Mouse (Mus musculus): ENCODE data around the gene Ccdc169. TPM values are rescaled to one million over a fixed set of nuclear protein-coding genes. Genes with fewer than 3 reads are reported as not detected.

Ccdc169 gene
- polyA plus RNA-seq, 1 experiment from 2014 or later, result not detected

GRCm38 (mm10) chr3:55129181-55129692 lies 7.9 kb upstream of the Ccdc169 start:
- no peak for TF ChIP-seq CTCF (IDR thresholded peaks at IDR 0.05; ENCODE audit: low read depth)
- no peak for TF ChIP-seq EP300 (IDR thresholded peaks at IDR 0.05; ENCODE audit: low read depth)
- Histone ChIP-seq H3K36me3 (replicated peaks; ENCODE audit: insufficient read depth, low read length) (peaks cover 37% of the 10 kb centered on the region), H3K4me3 (ENCODE audit: low read depth, low read length) (no peak overlapping the region), H3K27me3 (ENCODE audit: insufficient read depth, low read length) (no peaks in the 10 kb centered on the region), H3K27ac (ENCODE audit: low read depth) (no peak overlapping the region), H3K4me1 (ENCODE audit: insufficient read depth) (no peaks in the 10 kb centered on the region), H3K9me3 (ENCODE audit: low read length) (no peaks in the 10 kb centered on the region), H3K4me2 (ENCODE audit: low read depth, low read length) (no peak overlapping the region), H3K9ac (replicated peaks) (no peak overlapping the region)
- ATAC-seq (no peak), DNase-seq (no peak)
- WGBS (ENCODE audit: insufficient replicate concordance), result 64% methylated on average over 4 of the region's 4 CpGs

GRCm38 (mm10) chr3:55131576-55132233 lies 5.4 kb upstream of the Ccdc169 start:
- H3K9me3 ChIP-seq (ENCODE audit: low read length), result no peaks in the 10 kb centered on the region
- WGBS (ENCODE audit: insufficient replicate concordance), result 90% methylated on average over 6 of the region's 6 CpGs
- H3K9ac ChIP-seq (replicated peaks), result no peak overlapping the region
- H3K27ac ChIP-seq (ENCODE audit: low read depth), result no peak overlapping the region
- H3K36me3 ChIP-seq (replicated peaks; ENCODE audit: insufficient read depth, low read length), result peaks cover 44% of the 10 kb centered on the region
- no peaks in the 10 kb centered on the region for H3K4me1 ChIP-seq (ENCODE audit: insufficient read depth)
- DNase-seq (no peak), ATAC-seq (no peak)
- H3K4me2 ChIP-seq (ENCODE audit: low read depth, low read length), result no peak overlapping the region
- H3K27me3 ChIP-seq (ENCODE audit: insufficient read depth, low read length), result no peaks in the 10 kb centered on the region
- no peak overlapping the region for H3K4me3 ChIP-seq (ENCODE audit: low read depth, low read length)
- TF ChIP-seq CTCF (IDR thresholded peaks at IDR 0.05; ENCODE audit: low read depth) (no peak), EP300 (IDR thresholded peaks at IDR 0.05; ENCODE audit: low read depth) (no peak)

- Histone ChIP-seq H3K9me3 (ENCODE audit: low read length) (no peaks in the 10 kb centered on the region), H3K27ac (ENCODE audit: low read depth) (no peak overlapping the region), H3K36me3 (replicated peaks; ENCODE audit: insufficient read depth, low read length) (peaks cover 16% of the 10 kb centered on the region), H3K4me1 (ENCODE audit: insufficient read depth) (no peaks in the 10 kb centered on the region), H3K27me3 (ENCODE audit: insufficient read depth, low read length) (no peaks in the 10 kb centered on the region), H3K4me2 (ENCODE audit: low read depth, low read length) (no peak overlapping the region), H3K4me3 (ENCODE audit: low read depth, low read length) (no peak overlapping the region), H3K9ac (replicated peaks) (no peak overlapping the region)
- TF ChIP-seq CTCF (IDR thresholded peaks at IDR 0.05; ENCODE audit: low read depth), result no peak
- no peak for TF ChIP-seq EP300 (IDR thresholded peaks at IDR 0.05; ENCODE audit: low read depth)
- ATAC-seq, result no peak
- 89% methylated on average over 12 of the region's 12 CpGs for WGBS (ENCODE audit: insufficient replicate concordance)
- DNase-seq, result no peak
These were observed 2.7 kb downstream of the Ccdc169 start for GRCm38 (mm10) chr3:55139837-55140236.

- TF ChIP-seq CTCF (IDR thresholded peaks at IDR 0.05; ENCODE audit: low read depth) (no peak), EP300 (IDR thresholded peaks at IDR 0.05; ENCODE audit: low read depth) (no peak)
- Histone ChIP-seq H3K9me3 (ENCODE audit: low read length) (no peaks in the 10 kb centered on the region), H3K36me3 (replicated peaks; ENCODE audit: insufficient read depth, low read length) (peaks cover 7% of the 10 kb centered on the region; the same call in 1 of the 2 replicates), H3K9ac (replicated peaks) (no peak overlapping the region), H3K4me3 (ENCODE audit: low read depth, low read length) (no peak overlapping the region), H3K4me1 (ENCODE audit: insufficient read depth) (no peaks in the 10 kb centered on the region), H3K4me2 (ENCODE audit: low read depth, low read length) (no peak overlapping the region), H3K27me3 (ENCODE audit: insufficient read depth, low read length) (no peaks in the 10 kb centered on the region), H3K27ac (ENCODE audit: low read depth) (no peak overlapping the region)
- DNase-seq (no peak), ATAC-seq (no peak)
- 68% methylated on average over 2 of the region's 2 CpGs for WGBS (ENCODE audit: insufficient replicate concordance)
These were observed 4.3 kb downstream of the Ccdc169 start for GRCm38 (mm10) chr3:55141401-55141800.

- Histone ChIP-seq H3K9ac (replicated peaks) (no peak overlapping the region), H3K27ac (ENCODE audit: low read depth) (no peak overlapping the region), H3K36me3 (replicated peaks; ENCODE audit: insufficient read depth, low read length) (no peaks in the 10 kb centered on the region), H3K4me3 (ENCODE audit: low read depth, low read length) (no peak overlapping the region), H3K4me2 (ENCODE audit: low read depth, low read length) (no peak overlapping the region), H3K4me1 (ENCODE audit: insufficient read depth) (no peaks in the 10 kb centered on the region), H3K27me3 (ENCODE audit: insufficient read depth, low read length) (no peaks in the 10 kb centered on the region), H3K9me3 (ENCODE audit: low read length) (no peaks in the 10 kb centered on the region)
- DNase-seq (no peak), ATAC-seq (no peak)
- TF ChIP-seq EP300 (IDR thresholded peaks at IDR 0.05; ENCODE audit: low read depth) (no peak), CTCF (IDR thresholded peaks at IDR 0.05; ENCODE audit: low read depth) (no peak)
- 79% methylated on average over 4 of the region's 4 CpGs for WGBS (ENCODE audit: insufficient replicate concordance)
These were observed 7.8 kb downstream of the Ccdc169 start for GRCm38 (mm10) chr3:55144916-55145315.

GRCm38 (mm10) chr3:55146441-55146840 lies 9.3 kb downstream of the Ccdc169 start:
- ATAC-seq (no peak), DNase-seq (no peak)
- no peak overlapping the region for H3K4me2 ChIP-seq (ENCODE audit: low read depth, low read length)
- no peaks in the 10 kb centered on the region for H3K9me3 ChIP-seq (ENCODE audit: low read length)
- H3K9ac ChIP-seq (replicated peaks), result no peak overlapping the region
- 80% methylated on average over 6 of the region's 6 CpGs for WGBS (ENCODE audit: insufficient replicate concordance)
- no peaks in the 10 kb centered on the region for H3K36me3 ChIP-seq (replicated peaks; ENCODE audit: insufficient read depth, low read length)
- H3K4me1 ChIP-seq (ENCODE audit: insufficient read depth), result no peaks in the 10 kb centered on the region
- H3K27ac ChIP-seq (ENCODE audit: low read depth), result no peak overlapping the region
- no peak for TF ChIP-seq CTCF (IDR thresholded peaks at IDR 0.05; ENCODE audit: low read depth)
- no peak for TF ChIP-seq EP300 (IDR thresholded peaks at IDR 0.05; ENCODE audit: low read depth)
- no peaks in the 10 kb centered on the region for H3K27me3 ChIP-seq (ENCODE audit: insufficient read depth, low read length)
- H3K4me3 ChIP-seq (ENCODE audit: low read depth, low read length), result no peak overlapping the region

Data from liver, postnatal 0 days (tissue).